Mouse (Mus musculus) gastrocnemius, postnatal 10 days (tissue): ENCODE measurements around the gene Pitpnb. TPM values are rescaled to one million over a fixed set of nuclear protein-coding genes. Genes with fewer than 3 reads are reported as not detected.

ENCODE experiments used
- DNase-seq: peaks from one replicate; pipeline ENCODE4 v3.0.0; 2021; ENCODE audit warnings: mixed read lengths
- total RNA-seq, 2 experiments: library from RNA; stranded (reverse); gene quantifications; 2 replicates each; pipeline ENCODE4 v1.2.3; 2021

Gene Pitpnb
- total RNA-seq, 2 experiments from 2014 or later: 33.8 to 35.9 TPM

DNA sequence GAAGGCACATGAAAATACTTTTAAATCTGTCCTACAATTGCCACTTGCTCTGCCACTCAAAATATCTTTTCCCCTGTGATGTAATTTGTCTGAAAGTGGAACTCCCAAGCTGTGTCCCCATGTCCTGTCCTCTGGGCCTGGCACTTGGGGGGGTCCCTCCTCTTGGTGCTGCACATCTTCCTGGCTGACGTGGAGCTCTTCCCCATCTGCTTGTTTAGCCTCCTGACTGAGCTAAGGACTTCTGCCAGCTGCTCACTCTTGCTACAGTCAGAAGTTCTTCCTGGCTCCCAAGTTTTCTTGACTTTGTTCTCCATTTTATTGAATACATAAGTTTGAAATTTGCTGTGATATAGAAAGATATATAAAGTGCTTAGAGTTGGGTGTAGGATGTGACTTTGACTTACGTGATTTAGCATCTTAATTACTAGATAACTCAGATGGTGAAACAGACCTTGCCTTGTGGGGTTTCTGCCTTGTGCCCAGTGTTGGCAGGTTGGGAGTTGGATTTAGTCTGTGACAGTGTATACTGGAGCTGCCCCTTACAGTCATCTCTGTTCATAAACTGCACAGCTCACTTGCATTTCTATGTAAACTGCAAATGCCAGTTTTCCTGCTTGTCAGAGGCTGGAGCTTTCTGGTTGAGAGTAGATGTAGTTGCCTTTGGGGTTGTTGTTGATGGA is 14.3 kb downstream of the Pitpnb start:
- no peak for DNase-seq

DNA sequence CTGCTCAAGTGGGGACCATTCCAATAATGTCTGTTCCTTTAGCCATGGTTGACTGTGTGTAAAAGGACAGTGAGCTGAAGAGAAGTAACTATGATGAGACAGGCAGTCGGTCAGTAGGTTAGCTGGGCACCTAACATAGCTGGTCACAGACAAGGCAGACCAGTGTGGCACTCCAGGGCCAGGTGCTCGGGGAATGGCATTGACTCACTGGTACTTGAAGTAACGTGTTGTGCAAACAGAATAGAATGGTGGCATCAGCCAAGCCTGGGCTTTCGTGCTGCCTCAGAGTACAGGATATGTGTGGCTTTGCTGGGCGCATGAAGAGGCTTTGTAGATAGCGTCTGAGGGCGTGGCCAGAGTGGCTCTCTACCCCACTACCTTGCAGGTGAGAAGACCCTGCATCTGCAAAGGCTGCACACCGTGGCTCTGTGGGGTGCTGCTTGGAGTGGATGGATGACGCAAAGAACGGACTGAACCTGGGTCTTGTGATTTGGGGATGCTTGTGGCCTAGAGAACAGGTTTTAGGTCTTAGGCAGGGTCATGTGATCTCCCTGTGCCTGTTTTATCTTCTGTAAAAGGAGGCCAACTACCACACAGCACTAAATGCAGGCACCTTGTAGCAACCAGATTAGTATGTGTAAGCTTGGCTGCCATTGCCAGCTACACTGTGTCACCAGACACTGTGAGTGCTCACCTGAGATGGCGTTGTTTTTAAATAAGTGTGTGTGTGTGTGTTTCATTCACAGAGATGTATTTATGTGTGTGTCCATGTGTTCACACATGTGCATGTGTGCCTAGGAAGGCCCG is 26.5 kb downstream of the Pitpnb start:
- no peak for DNase-seq

DNA sequence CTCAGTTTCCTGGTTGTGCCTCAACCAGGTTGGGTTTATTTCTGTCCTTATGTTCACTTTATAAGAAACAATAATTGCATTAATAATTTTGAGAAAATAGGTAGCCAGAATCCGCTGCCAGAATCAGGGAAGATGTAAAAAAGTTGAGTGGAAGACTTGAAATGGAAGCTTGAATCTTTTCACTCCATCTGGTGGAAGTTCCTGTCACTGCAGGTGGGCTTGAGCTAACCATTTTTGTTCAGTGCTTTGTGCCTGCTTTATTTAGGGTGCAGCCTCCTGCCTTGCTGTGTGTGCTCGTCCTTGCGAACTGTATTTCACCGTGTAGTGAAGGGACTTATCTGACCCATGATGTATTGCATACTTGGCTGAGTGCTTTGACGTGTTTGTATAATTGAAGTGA is 30.0 kb downstream of the Pitpnb start:
- DNase-seq: no peak

DNA sequence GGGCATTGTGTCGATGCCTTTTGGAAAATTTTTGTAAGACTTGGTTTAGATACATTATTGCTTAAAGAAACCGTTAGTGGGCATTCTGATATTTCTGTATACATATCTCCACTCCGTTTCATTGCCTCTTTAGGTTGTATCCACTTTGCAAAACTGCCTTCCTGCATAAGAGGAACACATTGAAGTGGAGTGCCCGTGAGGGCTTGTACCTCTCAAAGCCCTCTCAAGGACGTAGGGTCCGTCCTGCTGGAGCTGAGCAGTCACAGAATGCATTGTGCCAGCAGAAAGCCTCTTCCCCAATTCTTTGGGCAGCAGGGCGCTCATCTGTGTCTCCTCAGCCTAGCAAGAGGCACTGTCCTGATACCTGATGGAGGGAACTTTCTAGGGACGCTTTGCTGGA is 30.5 kb downstream of the Pitpnb start:
- no peak for DNase-seq

DNA sequence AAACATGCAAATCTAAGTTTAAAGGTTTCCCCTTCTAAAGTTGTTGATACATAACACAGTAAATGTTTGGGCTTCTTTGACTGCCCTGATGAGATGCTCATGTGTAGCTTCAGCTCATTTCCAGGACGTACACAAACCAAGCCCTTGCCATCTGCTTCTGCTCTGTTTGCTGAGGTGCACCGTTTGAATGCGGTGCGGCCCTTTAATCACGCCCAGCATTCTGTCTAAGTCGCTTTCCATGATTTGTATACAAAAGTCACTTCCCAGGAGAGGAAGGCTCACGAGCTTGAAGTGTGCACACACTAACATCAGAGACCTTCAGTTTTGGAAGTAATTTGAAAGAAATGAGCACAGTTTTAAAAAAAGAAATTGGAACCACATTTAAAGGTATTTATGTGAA is 31.3 kb downstream of the Pitpnb start:
- no peak for DNase-seq

DNA sequence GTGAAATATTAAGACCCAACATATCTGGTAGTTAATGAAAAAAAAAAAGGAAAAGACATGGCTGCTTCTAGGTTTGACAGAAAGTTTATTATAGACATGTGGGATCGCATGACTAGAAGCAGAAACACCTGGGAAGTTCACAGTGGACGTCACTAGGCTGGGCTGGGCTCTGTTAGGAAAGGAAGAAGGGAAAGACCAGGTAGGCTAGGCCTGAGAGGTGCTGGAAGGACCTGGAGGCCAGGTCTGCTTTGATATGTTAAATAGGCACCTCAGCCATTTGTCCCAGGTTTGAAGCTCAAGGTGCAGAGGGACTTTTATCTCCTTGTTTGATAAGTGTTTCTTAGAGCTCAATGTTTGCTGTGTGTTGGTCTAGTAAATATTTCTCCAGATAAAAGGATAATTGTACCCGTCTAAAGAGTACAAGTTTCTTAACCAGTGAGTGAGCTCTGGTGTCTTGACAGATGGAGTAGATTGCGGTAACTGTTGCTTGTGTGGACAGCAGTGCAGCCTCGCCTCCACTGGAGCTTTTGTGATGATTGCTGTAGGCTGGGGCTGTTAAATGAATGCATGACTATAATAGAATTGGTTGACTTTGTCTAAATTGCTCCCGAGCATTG is 33.0 kb downstream of the Pitpnb start:
- DNase-seq: no peak

DNA sequence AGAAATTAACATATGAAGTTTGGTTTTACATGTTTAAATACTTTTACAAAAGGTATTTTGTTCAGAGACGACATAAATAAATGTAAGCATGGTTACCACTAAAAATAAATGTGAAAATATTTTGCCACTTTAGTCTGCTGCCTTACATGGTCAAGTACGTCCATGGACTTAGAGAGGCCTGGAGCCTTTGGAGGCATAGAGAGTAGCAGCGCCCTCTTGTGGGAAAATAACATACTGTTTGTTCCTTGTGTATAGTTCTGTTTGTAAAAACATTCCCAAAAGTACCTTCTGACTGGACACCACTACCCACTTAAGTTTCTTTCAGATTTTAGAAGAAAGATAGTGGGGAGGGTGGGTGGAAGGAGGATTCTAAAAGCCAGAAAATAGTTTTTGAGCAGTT is 34.0 kb downstream of the Pitpnb start:
- peak; percentile 34 for DNase-seq

DNA sequence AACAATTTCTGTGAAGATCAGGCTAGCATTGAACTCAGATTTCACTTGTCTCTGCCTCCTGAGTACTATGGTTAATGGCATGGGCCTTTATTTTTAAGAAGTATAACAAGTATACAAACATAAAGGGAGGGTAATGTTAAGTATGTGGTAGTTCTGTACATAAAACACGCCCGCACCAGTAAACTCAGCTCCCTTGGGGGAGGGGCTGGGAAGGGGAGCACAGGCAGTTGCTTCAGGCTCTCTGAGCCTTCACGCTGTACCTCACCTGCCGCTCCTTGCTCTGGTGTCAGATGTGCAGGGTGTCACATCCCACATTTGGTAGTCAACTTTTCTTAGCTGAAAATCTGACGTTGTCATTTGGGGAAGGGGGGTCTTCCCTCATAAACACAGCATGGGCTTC is 35.6 kb downstream of the Pitpnb start:
- no peak for DNase-seq

DNA sequence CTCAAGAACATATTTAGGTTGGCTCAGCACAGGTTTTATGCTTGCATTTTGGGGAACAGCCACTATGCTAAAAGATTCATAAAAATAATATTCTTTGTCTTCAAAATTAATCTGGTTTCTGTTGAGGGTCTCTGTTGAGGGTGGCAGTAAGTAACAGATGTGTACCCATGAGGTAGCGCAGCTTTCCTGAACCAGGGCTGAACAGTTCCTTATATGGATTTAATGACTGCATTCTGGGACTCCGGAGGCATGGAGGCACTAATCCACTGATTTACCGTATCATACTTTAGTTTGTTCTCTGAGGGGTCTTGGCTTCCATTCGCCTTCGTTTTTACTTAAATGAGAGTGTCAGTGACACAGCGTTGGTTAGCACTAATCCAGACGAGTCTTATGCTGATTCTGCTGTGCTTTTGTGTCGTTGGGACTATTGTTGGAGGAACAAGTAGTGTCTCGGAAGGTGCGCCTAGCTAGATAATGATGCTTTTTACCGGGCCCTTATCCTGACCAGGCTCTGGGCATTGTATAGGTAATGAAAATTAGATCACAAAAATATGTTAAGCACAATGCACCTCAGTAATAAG is 37.5 kb downstream of the Pitpnb start:
- no peak for DNase-seq

DNA sequence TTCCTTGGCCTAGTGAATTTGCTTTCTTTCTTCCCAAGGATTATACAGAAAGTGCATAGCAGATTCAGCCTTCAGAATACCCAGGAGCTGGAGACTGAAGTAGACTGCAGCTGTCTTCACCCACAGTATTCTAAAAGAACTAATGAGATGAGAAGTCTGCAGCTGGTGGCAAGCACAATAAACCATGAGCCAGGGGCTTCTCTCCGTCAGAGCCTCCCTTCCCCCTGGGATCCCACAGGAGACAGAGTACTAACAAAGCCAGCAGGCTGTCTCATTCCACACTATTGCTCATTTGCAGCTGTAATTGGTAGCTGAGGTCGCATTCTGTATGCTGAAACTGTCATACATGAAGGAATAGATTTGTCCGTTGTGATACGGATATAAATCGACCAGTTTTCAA is 38.0 kb downstream of the Pitpnb start:
- no peak for DNase-seq

DNA sequence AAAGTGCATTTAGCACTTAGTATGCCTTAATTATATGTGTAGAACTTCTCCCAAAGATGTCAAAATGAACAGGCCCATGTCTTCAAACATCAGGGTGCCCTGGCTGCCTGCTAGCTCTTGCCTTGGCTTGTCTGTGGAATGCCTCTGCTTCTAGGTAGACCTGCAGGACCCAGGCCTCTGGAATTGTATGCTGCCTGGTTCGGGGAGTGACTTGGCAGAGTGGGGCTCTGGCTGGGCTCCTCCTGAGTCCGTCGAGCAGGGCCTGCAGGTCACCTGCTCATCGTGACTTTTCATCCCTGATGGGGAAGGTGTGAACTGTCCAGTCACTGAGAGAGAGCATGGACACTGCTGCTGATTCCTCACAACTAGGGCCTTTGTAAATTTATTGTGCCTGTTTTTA is 45.1 kb downstream of the Pitpnb start:
- DNase-seq: no peak

DNA sequence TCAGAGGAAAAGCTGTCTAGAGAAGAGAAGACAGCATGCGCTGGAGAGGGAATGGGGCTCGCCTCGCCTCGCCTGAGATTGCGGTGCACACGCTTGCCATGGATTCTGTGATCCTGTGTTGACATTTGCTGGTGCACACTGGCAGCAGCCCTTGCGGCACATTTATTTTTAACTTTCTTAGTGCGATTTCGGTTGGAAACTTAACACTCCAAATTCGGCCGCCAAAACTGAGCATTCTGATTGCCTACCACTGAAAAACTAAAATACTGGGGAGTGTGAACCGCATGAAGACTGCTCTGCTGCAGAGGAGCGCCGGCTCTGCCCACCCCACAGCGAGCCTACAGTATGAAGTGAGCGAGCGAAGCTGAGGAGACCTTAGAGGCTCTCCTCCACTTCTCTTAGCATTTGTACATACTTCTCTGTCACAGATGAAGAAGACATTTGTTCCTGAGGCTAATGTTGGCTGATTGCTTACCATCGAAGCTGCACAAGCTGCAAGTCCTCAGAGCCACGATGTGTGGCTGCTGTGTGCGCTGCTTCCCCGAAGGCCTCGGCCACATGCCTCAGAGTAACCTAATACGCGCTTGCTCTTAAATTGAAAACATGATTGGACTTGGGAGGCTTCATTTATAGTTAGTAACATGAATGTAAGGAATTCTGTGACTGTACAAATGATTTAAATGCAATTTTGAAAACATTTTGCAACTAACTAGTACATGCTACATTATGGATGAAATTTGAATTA is 45.9 kb downstream of the Pitpnb start:
- no peak for DNase-seq

DNA sequence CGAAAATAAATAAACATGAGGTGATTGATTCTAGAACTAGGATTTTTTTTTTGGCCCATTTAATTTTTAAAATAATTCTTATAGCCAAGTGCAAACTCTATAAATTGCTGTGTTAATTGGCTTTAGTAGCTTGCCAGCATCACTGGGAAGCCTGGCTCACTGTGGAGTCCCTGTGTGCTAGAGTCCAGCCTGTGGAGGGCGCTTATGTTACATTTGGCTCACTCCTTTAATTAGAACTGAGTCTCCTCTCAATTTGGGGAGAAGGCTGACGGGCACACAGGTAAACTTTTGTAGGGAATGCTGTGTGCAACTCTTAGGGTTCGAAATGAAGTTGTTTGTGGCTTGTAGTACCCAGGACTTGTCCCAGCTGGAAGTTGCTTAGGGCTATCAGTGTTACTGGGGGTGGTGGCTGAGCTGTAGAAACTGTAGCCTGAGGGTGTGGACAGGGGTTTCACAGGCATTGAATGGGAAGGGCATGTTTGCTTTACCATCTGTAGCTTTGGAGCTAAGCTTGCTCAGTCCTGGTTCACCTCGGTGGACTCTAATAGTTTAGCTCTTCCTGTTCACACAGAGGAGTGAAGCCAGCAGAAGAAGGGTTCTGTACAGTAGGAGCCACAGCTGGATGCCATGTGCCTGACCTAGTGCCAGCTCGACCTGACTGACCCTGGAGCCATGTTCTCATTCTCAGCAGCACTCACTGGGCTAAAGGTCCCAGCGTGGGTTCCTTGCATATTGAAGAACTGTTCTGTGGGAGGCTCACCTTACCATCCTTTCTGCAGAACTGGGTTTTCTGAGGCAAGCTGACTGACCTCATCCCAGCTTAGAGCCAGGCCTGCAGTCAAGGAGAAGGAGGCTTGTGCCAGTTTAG is 47.8 kb downstream of the Pitpnb start:
- no peak for DNase-seq

DNA sequence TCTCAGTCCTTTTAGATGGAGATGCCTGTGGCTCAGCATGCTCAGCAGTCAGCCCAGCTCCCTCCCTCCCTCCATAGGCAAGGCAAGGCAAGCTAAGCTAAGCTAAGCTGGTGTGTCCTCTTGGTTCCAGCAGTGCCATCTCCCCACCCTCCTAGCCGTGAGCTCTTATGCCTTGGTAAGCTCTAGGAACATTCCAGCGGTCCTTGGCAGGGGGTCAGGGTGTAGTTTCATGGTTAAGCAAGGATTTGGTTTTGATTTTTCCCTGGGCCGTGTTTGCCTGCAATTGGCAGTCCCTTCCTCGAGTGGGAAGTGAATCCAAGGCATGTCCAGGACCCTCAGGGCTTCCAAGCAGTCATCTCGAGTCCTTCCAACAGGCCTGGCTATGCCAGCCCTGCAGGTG is 52.8 kb downstream of the Pitpnb start:
- no peak for DNase-seq

DNA sequence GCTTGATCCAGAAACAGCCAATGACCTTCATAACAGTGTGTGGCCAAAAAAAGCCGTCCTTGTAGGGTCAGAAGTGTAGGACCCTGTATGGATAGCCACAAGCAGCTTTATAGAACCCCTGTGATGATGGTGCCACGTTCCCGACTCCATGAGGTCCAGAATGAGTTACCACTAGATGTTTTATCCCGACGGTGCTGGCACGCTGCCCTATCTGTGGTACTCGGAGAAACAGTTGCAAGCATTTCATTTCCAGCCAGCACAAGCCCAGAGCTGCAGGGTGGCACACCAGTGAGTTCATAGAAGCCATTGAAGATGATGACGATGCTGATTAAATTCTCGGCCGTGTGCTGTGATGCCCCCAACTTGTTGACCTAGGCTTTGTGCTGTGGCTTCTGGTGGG is 60.3 kb downstream of the Pitpnb start:
- DNase-seq: no peak

DNA sequence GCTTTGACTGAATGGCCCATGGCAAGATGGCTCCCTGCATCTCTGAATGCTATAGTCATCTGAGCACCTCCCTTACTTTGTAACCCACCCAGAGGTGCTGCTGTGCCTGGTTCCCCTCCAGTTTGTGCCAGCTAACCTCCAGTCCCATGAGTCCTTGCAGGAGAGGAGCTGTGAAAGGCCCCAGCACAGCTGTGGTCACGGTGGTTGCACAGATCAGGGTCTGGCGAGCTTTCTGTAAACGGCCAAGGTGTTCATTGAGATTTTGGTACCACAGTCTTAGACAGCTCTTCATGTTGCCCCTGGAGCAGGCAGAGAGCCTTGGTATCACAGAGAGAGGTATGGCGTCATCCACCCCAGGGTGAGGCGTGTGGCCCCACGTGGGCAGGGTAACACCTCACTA is 60.9 kb downstream of the Pitpnb start:
- DNase-seq: no peak

DNA sequence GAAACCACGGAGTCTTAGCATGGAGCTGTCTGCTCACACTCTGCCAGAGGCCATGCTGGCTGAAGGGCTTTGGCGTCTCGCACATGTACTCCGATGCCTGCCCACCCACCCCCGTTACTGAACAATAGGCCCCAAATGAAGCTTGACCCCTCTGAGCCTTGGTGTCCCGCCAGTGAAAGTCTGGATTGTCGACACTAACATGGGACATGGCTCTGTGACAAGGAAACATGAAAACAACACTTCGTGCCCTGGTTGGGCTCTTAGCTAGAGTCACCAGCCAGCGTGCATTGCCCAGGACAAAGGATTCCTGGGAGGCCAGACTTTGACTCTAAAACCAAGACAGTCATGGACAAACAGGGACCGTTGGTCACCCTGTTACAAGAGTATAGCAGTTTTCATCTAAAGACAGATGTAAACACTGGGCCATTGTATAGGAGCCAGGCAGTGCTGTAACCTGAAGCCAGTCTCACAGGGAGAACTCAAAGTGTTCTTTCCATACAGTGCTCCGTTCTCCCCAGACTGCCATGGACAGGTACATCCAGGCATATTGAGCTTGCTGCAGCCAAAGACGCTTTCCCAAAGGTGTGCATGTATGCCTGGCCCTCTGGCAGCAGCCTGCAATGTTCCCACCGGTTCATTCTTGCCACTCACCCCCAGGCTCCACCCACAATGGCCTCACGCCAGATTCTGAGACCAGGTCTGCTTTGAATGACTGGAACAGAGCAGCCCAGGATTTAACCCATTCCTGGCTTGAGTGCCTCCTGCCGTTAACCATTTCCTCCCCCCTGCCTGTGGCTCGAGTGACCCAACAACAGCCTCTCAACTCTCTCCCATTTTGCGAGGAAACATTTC is 63.0 kb downstream of the Pitpnb start:
- peak; percentile 63 for DNase-seq

DNA sequence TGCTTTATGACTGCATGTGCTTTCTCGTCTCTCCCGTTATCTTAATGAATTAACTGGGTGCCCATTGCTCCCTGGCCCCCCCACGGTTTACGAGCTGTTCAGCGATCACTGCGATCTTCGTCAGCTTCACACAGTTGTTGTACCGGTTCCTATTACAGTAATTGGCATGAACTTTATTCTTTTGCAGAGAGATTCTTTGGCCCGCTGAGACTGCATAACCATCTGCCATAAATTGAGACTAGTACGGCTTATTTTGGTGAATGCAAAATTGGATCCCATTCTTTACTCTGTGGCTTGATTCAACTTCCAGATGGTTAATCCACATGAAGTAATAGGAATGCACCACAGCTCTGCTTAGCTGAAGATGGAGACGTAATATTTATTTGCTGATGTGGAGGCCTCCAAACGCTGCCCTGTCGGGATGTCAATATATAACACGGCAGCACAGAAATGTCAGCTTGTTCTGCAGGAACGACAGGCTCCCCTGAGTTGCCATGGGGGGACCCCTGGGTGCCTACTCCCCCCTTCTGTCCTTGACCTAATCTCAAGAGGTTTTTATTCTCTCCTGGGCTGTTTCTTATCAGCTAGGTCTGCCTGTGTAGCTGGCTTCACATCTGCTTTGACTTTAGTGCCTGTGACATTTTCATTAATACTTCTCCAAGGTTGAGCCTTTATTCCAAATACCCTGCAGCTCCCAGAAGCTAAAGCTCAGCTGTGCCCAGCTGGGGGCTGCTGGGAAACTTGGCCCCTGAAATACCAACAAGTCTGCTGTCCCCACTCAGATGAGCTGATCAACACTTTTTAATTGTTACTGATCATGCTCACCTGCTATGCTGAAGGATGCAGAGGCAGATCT is 63.9 kb downstream of the Pitpnb start:
- no peak for DNase-seq

DNA sequence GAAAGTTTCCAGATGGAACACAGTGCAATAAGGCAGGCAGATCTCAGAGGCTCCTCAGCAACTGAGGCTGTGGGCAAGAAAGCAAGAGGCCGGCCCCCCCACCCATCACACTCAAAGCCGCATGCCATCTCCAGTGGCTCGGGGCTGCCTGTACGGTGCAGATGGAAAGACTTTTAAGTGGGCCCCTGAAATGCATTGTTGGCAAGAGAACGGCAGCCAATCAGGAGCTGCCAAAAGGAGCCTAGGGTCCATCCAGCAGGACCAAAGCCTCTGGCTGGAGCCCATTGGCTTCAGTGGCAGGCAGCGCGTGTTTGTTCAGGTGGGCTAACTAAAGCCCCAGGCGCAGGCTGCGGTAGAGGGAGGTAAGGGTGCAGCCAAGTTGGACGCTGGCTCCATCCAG is 65.2 kb downstream of the Pitpnb start:
- no peak for DNase-seq

DNA sequence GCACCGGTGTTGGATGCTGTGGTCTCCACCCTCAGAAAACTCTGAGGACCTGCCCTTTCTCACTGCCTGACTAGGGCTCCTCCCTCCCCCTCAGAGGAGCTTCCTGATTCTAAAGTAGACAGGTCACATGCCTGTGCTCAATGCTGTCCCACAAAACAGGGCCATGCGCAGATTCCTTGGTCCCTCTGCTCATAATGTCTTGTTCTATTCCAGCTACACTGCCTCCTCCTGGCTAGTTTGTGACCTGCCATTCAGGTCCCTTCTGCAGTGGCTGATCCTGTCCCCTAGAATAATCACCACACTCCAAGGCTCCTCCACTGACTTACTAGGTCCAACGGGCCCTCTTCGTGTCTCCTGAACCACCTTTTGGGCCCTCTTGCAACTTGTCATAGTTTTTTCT is 65.6 kb downstream of the Pitpnb start:
- no peak for DNase-seq
